Mouse (Mus musculus) myocyte (in vitro differentiated cells): ENCODE results near the gene Chrd.

Source experiments
- MYOD1 ChIP-seq, 3 experiments: IDR thresholded peaks; one replicate each; pipeline ENCODE4 v1.6.1; 2011; ENCODE audit warnings: control low read depth in 2 of 3, low read depth in 2 of 3, mild to moderate bottlenecking in 2 of 3, moderate library complexity in 1 of 3; ENCODE audit not compliant: insufficient read length in 2 of 3, control insufficient read depth in 1 of 3
- POLR2AphosphoS2 ChIP-seq: IDR thresholded peaks from one replicate; pipeline ENCODE4 v1.6.1; 2011; ENCODE audit warnings: low read depth, control low read depth; ENCODE audit not compliant: insufficient read length
- USF1 ChIP-seq: IDR thresholded peaks from one replicate; pipeline ENCODE4 v1.6.1; 2011; ENCODE audit warnings: low read depth, mild to moderate bottlenecking, control low read depth, moderate library complexity

- TF ChIP-seq POLR2AphosphoS2 (no peak), USF1 (no peak), MYOD1 (IDR thresholded peaks at IDR 0.05; ENCODE audit: control insufficient read depth in 1 of 3, insufficient read length in 2 of 3, low read depth in 2 of 3) (no peak)
Measured at GRCm38 (mm10) chr16:20735651-20736050, 2.7 kb downstream of the Chrd start.
